In the genomic region with DNA sequence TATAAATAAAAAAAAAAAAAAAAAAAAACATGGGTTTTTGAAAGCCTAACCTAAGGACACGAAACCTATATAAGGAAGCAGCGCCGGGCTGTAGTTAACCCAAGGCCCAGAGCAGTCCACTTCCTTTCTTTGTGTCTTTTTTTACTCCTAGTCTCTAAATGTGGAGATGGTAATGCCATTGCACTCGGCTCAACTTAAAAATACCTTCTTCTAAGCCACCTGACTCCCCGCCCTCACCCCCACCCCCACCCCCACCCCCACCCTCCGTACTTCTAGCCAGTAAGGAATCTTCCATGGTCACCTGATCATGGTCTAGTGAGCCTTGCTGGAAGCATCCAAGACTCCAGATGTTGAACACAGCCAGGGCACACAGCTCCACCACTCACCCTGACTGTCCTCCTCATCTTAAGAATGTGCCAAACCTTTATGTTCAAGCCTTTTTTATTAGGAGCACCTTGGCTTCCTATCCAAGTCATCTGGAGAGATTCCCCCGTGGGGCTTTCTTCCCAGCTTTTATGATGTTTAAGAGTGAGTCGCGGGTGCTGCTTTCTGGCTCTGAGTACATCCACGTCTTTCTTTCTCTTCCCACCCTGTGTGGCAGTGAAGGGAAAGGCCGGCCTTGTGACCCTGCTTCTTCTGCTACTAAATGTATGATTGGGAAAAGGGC, we compare ENCODE assay signal across 10 mouse cellular contexts. TPM values are rescaled to one million over a fixed set of nuclear protein-coding genes. Genes with fewer than 3 reads are reported as not detected.
DNase-seq lines count a peak whose midpoint lies in the region; ATAC-seq and TF ChIP-seq lines count a peak whose summit lies in the region.
"Had no signal": no experiment of that assay in that cellular context is flagged by ENCODE, and none has a peak within 500 bp of the region (broad histone marks: within the 10 kb centered on the region; RNA-seq: fewer than 3 reads in every experiment).

No protein-coding gene starts in this region.

- H3K9ac ChIP-seq in heart, embryonic 12.5 days, result no peak overlapping the region
- H3K9ac ChIP-seq in lung, postnatal 0 days (replicated peaks; ENCODE audit: low read depth), result no peak overlapping the region
- no peak overlapping the region for H3K9ac ChIP-seq in limb, embryonic 13.5 days
- H3K9ac ChIP-seq in midbrain, postnatal 0 days (replicated peaks; ENCODE audit: low read length, poor library complexity, severe bottlenecking), result no peak overlapping the region
- H3K9ac ChIP-seq: midbrain, embryonic 12.5 days had no signal

- no peaks in the 10 kb centered on the region for H3K27me3 ChIP-seq in heart, embryonic 12.5 days (replicated peaks)
- H3K27me3 ChIP-seq in lung, postnatal 0 days (replicated peaks; ENCODE audit: insufficient read depth, low read length), result no peaks in the 10 kb centered on the region
- H3K27me3 ChIP-seq in limb, embryonic 13.5 days, result no peaks in the 10 kb centered on the region
- H3K27me3 ChIP-seq in midbrain, postnatal 0 days (ENCODE audit: insufficient read depth, low read length), result no peaks in the 10 kb centered on the region
- H3K27me3 ChIP-seq: CH12.LX; midbrain, embryonic 12.5 days had no signal

- no peak for TF ChIP-seq CTCF in lung, postnatal 0 days (IDR thresholded peaks at IDR 0.05)
- TF ChIP-seq CTCF in midbrain, postnatal 0 days (IDR thresholded peaks at IDR 0.05), result no peak

- TF ChIP-seq EP300 in lung, postnatal 0 days (IDR thresholded peaks at IDR 0.05), result no peak

- ATAC-seq in heart, embryonic 12.5 days (ENCODE audit: insufficient number of reproducible peaks, low FRiP score), result no peak
- no peak for ATAC-seq in lung, postnatal 0 days
- peak; percentile 33; the same call in 1 of the 2 replicates for ATAC-seq in limb, embryonic 13.5 days (ENCODE audit: low FRiP score, low read depth)
- ATAC-seq in CD4-positive, CD25-positive, alpha-beta regulatory T cell, adult 4 months, result no peak
- ATAC-seq in midbrain, postnatal 0 days (ENCODE audit: low FRiP score), result no peak

- DNase-seq in heart, postnatal 10 days, result no peak
- no peak for DNase-seq in lung, postnatal 0 days (ENCODE audit: low spot score)
- DNase-seq in lung, postnatal 25 days (ENCODE audit: low spot score), result no peak
- no peak for DNase-seq in midbrain, postnatal 0 days (ENCODE audit: low spot score)
- DNase-seq in thymus, postnatal 4 days, result no peak

- no peaks in the 10 kb centered on the region for H3K9me3 ChIP-seq in heart, embryonic 12.5 days (replicated peaks)
- H3K9me3 ChIP-seq in lung, postnatal 0 days (ENCODE audit: low read length), result no peaks in the 10 kb centered on the region
- H3K9me3 ChIP-seq in limb, embryonic 13.5 days, result no peaks in the 10 kb centered on the region
- no peaks in the 10 kb centered on the region for H3K9me3 ChIP-seq in midbrain, postnatal 0 days (ENCODE audit: low read length)
- H3K9me3 ChIP-seq: midbrain, embryonic 12.5 days had no signal

- H3K4me2 ChIP-seq in heart, embryonic 12.5 days, result no peak overlapping the region
- no peak overlapping the region; the same call in 1 of the 2 replicates for H3K4me2 ChIP-seq in lung, postnatal 0 days (replicated peaks; ENCODE audit: low read depth, low read length)
- no peak overlapping the region for H3K4me2 ChIP-seq in limb, embryonic 13.5 days (replicated peaks)
- no peak overlapping the region for H3K4me2 ChIP-seq in midbrain, postnatal 0 days (ENCODE audit: low read depth, low read length, poor library complexity, severe bottlenecking)

- H3K4me1 ChIP-seq in heart, embryonic 12.5 days (replicated peaks), result peaks cover 44% of the 10 kb centered on the region
- H3K4me1 ChIP-seq in lung, postnatal 0 days (ENCODE audit: insufficient read depth, low read depth, low read length), result peaks cover 10% of the 10 kb centered on the region; the same call in 1 of the 2 replicates
- H3K4me1 ChIP-seq in limb, embryonic 13.5 days, result peaks cover 40% of the 10 kb centered on the region
- H3K4me1 ChIP-seq in midbrain, postnatal 0 days (ENCODE audit: insufficient read depth, low read length), result no peaks in the 10 kb centered on the region

- no peak overlapping the region for H3K4me3 ChIP-seq in heart, embryonic 12.5 days
- H3K4me3 ChIP-seq in lung, postnatal 0 days (ENCODE audit: low read depth, low read length), result no peak overlapping the region
- no peak overlapping the region for H3K4me3 ChIP-seq in limb, embryonic 13.5 days
- H3K4me3 ChIP-seq in midbrain, postnatal 0 days (ENCODE audit: low read depth, low read length), result no peak overlapping the region
- H3K4me3 ChIP-seq: midbrain, embryonic 12.5 days had no signal

- no peaks in the 10 kb centered on the region for H3K36me3 ChIP-seq in heart, embryonic 12.5 days
- no peaks in the 10 kb centered on the region for H3K36me3 ChIP-seq in lung, postnatal 0 days (ENCODE audit: insufficient read depth, low read length)
- H3K36me3 ChIP-seq in limb, embryonic 13.5 days, result no peaks in the 10 kb centered on the region
- H3K36me3 ChIP-seq in midbrain, postnatal 0 days (ENCODE audit: insufficient read depth, low read length), result no peaks in the 10 kb centered on the region
- H3K36me3 ChIP-seq: midbrain, embryonic 12.5 days had no signal

- H3K27ac ChIP-seq in heart, embryonic 12.5 days (ENCODE audit: poor library complexity, severe bottlenecking), result peak overlapping the region; percentile 84
- H3K27ac ChIP-seq in lung, postnatal 0 days (ENCODE audit: low read length), result peak overlapping the region; percentile 85
- H3K27ac ChIP-seq in limb, embryonic 13.5 days, result peak overlapping the region; percentile 83
- no peak overlapping the region for H3K27ac ChIP-seq in midbrain, postnatal 0 days (ENCODE audit: low read depth, low read length)
- H3K27ac ChIP-seq: midbrain, embryonic 12.5 days had no signal

- intact Hi-C loops in heart, postnatal 10 days (cut with DNase I), result no loop called here

- WGBS in heart, embryonic 12.5 days, result 68% methylated on average over 11 of the region's 11 CpGs
- WGBS in lung, postnatal 0 days, result 57% methylated on average over 11 of the region's 11 CpGs
- WGBS in limb, embryonic 13.5 days, result 56% methylated on average over 11 of the region's 11 CpGs
- 78% methylated on average over 11 of the region's 11 CpGs for WGBS in midbrain, postnatal 0 days

RNA-seq across cellular contexts. Expression of a gene that starts 48.1 kb away (rescaled TPM):
- polyA plus RNA-seq in heart, embryonic 12.5 days (2016; fragmentation: Nextera tagmentation; extraction: Ambion mirVana), result 46.9 and 49.0 TPM in 2 replicates
- 10 to 100 TPM; 89.0 to 90.0 TPM for total RNA-seq in heart, postnatal 10 days (2021)
- 247 and 292 TPM in 2 replicates for polyA plus RNA-seq in lung, postnatal 0 days (2015; fragmentation: Nextera tagmentation; extraction: Ambion mirVana)
- polyA plus RNA-seq in limb, embryonic 13.5 days (2015; fragmentation: Nextera tagmentation; extraction: Ambion mirVana), result 53.8 and 55.0 TPM in 2 replicates
- polyA plus RNA-seq in CD4-positive, CD25-positive, alpha-beta regulatory T cell, adult 4 months (2017; shearing (Covaris generic)), result 1 to 10 TPM; 3.7 to 4.2 TPM
- 59.7 and 59.9 TPM in 2 replicates for total RNA-seq in midbrain, postnatal 0 days (2014; rRNA removed)
- polyA plus RNA-seq in midbrain, postnatal 0 days (2015; fragmentation: Nextera tagmentation; extraction: Ambion mirVana), result 87.2 and 91.0 TPM in 2 replicates
